Mouse (Mus musculus) heart, adult 11 months (tissue): ENCODE measurements around the gene Orc1.
A peak's percentile ranks its signal among the peaks of the same experiment; 100 is the strongest.

Experiments
- DNase-seq: peaks from one replicate; pipeline ENCODE4 v3.0.0; 2022

Orc1 gene

DNA sequence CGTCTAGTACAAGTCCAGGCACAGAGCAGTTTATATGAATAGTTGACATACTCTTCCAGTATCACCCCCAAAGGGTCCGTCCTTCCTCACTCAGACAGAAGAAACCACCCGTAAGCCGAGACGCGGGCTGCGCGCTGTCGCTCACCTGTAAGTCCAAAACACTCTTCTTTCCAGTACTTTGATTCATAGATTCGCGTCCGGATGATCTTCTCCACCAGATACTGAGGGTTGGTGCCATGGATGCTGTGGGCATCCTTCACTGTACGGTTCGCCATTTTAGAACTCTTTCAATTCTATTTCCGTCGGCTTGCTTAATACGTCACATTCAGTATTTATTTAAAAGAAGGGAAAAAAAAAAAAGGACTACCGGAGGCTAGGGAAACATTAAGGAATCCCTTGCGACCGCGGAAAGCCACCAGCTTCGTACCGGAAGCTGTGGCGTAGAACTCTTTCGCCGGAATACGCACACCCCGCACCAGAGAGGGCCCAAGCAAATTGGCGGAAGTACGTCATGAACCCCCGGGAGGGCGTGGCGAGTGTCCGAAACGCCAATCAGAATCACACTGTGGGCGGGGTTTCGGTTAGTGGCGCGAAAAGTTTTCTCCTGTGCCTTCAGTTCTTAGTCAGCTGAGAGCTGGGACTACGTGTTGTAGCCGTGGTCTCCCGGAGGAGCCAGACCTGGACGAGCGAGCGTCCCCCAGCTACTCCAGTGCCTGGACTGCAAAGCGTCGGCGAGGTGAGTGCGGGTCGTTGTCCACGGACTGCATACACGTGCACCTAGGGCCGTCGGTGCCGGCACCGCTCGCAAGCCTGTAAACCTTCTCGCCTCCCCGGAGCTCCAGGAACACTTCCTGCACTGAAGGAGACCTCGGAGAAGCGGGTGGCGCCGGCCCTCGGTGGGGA lies at the start of gene Orc1, which contains the start of gene Prpf38a:
TSS of gene Orc1 (plus strand) at position 584 of the 903 bp plus-strand sequence.
TSS of gene Prpf38a (minus strand) at position 497 of the 903 bp plus-strand sequence.
- DNase-seq = peak; percentile 99

DNA sequence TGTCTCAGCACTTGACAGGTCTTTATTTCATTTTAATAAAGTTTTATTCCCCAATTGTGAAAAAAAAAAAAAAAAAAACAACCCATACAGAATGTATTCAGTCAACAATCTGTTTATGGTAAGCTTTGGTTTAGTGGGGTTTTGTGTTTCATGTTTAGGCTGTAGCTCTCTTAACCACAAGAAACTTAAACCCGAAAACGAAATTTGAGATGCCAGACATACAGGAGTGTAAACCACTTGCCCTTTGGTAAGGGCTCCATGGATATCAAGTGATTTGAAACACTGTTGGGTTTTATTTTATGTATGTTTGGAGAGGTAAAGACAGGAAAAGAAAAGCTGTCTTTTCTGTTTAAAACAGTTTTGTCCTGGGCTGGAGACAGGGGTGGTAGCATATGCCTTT lies 39.5 kb upstream of the Orc1 start:
- DNase-seq = no peak

DNA sequence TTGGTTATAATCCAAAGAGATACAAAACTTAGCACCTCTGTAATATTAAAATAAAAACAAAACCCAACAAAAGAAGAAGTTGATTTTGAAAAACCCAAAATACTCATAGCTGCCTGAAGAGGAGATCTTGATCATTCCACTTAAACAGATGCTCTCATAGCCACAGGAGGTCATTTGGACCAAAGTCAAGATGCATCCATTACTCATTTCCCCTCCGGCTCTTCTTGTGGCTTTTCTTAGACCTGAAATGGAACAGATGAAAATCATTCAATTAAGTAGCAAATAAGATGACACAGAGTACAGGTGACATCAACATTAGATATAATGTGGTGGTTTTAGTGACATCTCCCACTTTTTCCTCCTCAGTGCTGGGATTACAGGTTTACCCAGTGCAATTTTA lies 14.2 kb upstream of the Orc1 start:
- DNase-seq = no peak

DNA sequence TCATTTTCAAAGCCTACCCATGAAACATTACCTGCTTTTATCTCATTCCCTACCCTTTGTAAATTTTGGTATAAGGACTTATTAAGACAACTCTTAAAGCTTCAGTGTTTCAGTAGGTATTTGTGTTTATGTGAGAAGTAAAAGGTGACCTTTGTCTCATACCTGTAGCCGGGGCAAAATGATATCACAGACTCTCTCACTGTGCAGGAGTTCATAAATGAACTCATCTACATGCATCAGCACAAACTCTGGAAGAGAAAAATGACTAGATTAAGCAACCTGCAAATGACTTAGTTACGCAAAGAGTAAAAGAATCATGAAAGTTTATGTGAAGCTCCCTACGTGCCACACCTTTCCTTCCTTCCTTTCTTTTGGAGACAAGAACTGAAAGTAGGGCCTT lies 6.6 kb upstream of the Orc1 start:
- no peak for DNase-seq

DNA sequence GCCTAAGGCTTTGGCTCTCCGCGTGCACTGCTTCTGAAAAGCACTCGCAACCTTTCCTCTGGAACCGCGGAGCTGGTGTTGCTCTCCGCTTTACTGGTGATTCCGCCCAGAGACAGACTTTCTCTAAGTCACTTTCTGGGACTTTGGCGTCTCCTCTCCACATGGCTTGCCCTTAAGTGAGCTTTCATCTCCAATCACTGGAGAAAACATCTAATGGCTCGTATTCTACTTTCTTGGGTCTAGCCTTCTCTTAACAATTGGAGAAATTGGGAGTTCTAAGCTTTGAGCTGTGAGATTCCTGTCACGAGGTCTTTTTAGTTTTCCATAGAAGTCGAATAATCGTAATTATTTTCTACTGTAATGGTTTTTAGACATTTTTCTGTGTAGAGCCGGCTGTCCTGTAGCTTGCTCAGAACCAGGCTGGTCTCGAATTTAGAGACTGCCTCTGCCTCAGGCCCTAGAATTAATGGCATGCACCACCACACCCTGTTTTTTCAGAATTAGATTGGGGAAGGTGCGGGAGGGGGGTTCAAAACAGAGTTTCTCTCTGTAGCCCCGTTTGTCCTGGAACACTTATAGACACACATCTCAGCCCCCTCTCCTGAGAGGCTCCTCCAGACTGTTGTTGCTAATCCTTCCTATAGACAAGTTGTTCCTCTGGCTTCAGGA lies 654 bp downstream of the Orc1 start:
- DNase-seq = no peak

DNA sequence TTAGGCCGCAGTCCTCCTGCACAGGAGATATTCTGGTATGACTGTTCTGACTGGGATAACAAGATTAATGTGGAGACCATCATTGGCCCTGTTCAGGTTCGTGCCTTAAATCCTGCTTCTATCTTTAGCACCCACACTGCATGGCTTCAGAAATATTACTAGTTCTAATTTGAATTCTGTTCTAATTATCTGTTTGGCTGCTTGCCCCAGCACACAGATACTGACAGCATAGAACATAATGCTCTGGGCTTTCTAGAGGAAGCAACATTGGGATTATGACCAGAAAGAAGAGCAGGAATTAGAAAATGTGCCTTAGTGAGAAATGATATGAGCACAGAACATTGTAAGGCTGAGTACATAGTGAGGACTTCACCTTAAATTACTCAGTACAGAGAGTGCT lies 14.2 kb downstream of the Orc1 start:
- no peak for DNase-seq

DNA sequence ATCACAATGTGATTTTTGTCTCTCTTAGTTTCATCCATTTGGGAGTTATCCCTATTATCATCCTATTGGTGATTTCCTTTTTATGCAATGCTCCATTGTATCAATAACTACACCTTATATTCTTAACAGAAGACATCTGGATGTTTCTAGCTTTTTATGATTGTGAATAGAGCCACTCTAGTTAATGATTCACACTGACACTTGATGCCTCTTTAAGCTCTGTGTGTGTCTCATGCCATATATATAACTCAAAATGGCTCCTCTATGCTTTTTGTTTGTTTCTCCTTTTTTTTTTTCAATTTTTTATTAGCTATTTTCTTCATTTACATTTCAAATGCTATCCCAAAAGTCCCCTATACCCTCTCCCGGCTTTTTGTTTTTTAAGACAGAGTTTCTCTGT lies 16.6 kb downstream of the Orc1 start:
- no peak for DNase-seq

DNA sequence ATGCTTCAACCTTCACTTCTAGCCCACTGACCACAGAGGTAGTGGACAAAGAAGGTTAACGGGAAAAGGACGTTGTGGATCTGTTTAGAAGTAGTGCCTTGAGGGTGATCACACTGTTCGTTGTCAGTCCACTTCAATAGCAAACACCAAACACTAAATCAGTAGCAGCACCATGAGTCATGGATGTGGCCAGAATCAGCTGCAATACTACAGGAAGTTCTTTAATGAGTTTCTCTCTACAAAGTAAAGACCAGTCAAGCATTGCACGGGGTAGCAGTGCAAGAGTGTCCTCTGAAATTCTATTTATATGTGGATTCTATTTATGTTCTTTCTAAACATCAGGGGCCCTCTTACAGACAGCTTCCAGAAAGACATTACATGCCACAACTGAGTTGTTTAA lies 19.1 kb downstream of the Orc1 start:
- no peak for DNase-seq

DNA sequence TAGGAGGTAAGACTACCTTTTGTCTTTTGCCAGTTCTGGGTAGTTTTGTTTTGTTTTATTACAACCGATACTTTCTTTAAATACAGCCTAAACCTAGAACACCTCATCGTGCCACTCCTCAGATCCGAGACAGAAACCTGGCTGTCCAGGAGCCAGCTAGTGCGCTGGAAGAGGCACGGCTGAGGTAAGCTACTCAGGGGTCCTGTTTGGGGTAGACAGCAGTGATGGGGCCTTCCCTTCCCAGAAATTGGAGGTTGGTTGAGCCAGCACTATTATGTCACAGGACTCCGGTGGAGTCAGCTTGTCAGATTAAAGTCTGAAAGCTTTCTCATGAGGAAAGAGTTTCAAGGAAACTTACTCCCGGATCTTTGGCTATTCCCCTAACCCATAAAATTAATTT lies 22.6 kb downstream of the Orc1 start:
- DNase-seq = no peak

DNA sequence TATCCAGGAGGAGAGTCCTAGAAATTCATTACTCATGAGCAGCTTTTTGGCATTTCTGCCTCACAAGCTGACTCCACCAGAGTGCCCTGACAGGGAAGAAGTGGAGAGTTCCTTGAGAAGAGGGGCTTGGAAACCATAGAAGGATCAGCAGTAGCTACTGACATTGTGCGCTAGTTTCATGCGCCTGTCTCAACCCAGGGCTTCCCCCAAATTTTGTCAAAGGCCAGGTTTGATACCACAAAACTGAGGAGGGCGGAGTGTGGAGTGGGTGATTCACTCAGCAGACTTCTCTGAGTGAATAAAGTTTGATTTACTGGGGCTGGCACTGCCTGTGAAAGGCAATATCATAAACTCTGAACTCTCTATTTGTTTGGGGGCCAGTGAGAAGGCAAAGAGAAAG lies 29.4 kb downstream of the Orc1 start:
- DNase-seq = peak; percentile 61

DNA sequence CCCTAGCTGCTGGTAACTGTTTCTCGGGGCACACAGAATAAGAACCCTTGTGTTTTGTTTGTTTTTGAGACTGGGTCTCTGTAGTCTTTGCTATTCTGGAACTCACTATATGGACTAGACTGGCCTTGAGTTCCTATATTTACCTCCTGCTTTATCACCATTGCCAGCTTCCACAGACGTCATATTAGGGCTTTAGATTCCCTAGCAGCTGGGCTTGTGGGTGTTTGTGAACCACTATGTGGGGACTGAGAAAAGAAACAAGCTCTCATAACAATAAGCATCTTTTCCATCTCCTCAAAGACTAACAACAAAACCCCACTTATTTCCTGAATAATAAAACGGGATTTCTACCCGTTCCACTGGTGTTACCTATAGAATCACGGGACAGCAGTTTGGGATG lies 31.7 kb downstream of the Orc1 start:
- DNase-seq = no peak

DNA sequence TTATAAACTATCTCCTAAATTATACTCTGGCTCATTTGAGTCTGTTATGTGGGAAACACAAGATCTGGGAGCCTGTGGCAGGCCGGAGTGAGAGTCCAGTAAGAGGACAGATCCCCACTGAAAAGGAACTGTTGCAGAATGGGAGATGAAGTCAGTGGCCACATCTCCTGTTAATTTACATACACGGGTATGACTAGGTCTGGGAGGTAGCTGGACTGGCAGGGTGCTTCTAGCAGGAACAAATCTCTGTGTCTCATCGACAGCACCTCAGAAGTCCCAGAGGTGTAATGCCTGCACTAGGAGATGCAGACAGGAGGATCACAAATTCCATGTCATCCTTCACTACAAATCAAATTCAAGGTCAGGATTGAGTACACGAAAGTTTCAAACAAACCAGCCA lies 39.4 kb downstream of the Orc1 start:
- DNase-seq = peak; percentile 72

DNA sequence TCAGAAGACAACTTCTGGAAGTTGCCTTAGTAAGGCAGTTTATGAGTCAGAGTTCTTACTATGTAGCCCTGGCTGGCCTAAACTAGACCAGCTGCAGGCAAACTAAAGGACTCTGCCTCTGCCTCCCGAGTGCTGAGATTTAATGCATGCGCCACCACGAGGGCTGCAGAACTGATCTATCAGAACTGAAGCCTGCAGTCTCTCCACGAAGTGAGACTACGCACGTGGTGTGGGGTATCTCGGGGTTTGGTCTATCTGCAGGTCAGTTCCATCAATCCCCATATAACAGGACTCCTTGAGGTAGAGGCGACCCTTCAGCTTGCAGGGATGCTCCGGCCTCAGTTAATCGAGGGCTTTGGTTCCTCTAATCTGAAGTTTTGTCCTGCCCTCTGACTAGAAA lies 39.9 kb downstream of the Orc1 start:
- no peak for DNase-seq

DNA sequence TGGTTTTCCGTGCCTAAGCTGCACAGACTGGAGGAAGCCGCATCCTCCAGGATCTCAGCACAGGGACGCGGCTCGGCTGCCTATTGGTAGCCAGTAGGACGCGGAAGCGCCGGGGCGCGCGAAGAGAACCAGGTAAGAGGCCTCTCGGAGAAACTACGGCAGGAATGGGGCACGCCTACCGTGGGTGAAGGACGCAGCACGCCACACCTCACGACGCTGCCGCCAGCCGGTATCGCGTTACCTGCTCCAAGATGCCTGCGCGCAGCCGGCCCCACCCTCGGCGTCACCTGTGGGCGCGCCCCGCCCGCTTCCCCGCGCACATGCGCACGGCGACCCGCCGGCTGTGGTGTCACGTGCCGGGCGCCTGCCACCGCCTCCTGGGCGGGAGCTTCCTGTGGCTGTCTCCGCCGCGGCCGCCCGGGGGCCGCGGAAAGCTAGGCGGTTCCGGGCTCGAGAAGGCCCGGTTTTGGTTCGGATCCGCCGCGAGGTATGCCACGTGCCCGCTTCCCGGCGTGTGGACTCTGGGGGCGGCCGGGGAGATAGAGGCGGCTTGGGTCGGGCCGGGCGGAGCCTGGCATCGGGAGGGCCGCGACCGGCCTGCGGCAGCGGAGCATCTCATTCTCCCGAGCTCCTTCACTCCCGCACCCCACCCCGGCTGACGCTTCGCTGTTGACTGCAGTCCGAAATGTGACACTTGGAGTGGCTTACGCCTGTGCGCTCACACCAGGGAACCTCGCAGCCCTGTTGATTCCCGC lies 40.5 kb downstream of the Orc1 start, which contains the start of gene Cc2d1b:
TSS of gene Cc2d1b (plus strand) at position 354 of the 755 bp plus-strand sequence.
- peak; percentile 99 for DNase-seq

DNA sequence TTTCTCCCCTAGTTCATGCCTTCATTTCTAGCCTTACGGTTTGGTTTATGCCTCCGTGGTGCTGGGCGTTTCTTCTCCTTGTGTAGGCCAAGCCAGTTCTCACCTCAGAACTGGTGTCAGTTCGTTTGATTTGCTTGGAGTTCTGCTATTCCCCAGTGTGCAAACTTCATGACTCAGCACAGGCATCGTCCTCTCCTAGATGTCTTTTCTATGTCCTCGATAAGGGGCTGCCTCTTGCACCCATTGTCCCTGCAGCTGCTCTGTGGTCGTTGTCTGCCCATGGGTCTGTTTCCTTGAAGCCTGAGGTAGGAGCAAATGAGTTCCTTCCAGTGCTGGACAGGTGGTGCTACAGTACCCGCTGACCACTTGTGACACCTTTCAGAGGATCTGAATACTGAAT lies 41.3 kb downstream of the Orc1 start:
- DNase-seq = peak; percentile 87

DNA sequence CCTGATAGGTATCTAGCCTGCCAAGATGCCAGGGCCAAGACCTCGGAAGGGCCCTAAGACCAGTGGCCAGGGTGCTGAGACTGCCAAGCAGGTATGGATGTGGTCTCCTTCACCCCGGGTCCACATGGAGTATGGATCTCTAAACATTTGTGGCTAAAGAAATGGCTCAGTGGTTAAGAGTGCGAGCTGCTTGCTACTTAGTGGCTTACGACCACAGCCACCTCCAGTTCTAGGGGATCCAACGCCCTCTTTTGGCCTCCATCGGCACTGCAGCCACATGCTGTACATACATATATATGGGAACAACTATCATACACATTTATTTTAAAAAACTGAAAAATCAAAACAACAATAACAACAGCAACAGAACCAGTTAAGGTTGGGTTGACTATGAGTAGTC lies 42.3 kb downstream of the Orc1 start:
- peak; percentile 90 for DNase-seq

DNA sequence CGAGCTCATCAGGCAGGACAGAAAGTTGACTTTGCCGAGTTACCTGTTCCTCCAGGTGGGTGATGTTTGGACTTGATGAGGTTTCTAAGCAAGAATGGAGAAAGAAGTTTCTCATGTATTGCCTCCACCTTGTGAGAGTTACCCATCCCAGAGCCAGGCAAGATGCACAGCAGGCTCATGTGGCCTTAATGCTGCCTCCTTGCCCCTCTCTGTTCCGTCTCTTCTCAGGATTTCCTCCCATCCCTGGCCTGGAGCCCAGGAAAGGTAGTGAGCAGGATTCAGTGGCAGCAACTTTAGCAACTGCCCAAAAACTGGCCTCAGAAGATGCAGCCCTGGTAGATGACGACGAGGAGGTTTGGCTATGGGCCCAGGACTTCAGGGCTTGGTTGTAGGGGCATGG lies 47.8 kb downstream of the Orc1 start:
- DNase-seq = peak; percentile 88

DNA sequence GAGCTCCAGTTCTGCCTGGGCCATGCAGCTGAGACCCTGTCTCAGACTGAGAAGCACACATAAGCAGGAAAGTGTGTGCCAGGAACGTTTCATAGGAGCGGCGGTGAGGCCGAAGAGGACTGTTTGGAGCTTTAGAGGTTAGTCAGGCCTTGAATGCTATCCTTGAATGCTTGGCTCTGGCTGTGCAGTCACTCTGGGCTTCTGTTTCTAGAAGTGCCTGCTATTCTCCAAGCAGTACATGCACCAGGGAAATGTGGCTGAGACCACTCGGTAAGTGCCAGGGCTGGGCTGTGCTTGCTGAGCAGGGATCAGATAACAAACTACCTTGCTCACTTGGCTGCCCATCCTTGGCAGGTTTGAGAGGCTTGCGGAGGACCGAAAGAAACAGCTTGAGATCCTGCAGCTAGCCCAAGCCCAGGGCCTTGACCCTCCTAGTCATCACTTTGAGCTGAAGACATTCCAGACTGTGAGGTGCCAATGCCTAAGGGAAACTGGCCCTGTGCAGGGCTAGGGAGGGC lies 50.2 kb downstream of the Orc1 start:
- peak; percentile 49 for DNase-seq

DNA sequence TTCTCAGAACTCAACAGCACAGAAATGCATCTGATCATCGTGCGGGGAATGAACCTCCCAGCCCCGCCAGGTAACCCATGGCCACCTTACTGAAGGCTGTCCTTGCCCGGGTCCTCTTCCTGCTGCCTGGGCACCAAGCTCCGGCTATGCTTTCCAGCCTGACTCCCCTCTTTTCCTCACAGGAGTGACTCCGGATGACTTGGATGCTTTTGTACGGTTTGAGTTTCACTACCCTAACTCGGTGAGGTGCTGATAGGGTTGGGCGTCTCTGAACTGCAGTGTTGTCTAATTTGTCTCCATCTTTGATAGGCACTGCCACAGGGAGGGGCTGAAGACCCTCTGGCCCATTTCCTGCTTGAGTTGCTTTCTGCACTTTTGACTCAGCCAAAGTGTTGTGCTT lies 50.9 kb downstream of the Orc1 start:
- DNase-seq = peak; percentile 76

DNA sequence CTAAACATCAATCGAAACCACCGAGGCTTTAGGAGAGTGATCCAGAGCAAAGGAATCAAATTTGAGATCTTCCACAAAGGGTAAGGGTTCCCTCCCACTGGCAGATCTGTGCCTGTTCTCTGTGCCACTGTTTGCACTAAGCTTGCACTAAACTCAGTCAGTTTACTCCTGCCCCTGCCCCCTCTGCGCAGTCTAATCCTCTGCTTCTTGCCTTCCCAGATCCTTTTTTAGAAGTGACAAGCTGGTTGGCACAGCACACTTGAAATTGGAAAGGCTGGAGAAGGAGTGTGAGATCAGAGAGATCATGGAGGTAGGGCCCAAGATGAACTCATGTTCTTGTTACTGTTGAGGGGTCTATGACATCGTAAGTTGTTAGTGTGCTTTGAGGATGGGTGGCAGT lies 52.4 kb downstream of the Orc1 start:
- DNase-seq = peak; percentile 29

DNA sequence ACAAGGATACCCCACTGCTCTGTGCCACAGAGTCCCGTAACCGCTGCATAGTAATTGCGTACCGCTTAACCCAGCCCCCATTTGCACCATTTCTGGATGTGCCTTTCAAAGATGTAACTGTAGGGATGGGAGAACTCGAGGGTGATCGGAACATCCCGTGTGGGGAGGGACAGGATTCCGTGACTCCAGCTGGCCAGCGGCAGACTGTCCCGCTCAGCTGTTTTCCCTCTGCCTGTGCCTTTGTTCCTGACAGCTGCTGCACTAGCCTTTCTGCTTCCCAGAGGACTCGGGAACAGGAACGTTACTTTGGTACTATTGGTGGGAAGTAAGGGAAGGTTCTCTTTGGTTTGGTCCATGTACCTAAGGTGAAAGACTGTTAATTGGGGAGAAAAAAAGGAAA lies 54.5 kb downstream of the Orc1 start:
- peak; percentile 85 for DNase-seq

DNA sequence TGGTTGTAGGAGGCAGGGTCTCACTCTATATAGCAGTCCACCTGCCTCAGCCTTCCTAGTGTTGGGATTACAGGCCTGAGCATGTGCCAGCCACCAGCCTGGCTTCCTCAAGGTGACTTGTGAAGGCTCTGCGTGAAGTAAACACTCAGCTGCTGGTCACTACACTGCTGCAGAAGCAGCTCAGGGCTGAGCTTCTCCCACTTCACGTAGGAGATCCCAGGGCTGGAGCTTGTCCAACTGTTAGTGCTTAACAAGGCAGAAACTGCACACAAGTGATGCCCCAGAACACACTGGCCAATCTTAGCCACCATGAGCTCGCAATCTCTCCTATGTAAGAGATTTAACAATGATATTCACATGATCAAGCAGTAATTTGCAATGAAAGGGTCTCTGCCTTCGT lies 55.5 kb downstream of the Orc1 start:
- DNase-seq = peak; percentile 76

DNA sequence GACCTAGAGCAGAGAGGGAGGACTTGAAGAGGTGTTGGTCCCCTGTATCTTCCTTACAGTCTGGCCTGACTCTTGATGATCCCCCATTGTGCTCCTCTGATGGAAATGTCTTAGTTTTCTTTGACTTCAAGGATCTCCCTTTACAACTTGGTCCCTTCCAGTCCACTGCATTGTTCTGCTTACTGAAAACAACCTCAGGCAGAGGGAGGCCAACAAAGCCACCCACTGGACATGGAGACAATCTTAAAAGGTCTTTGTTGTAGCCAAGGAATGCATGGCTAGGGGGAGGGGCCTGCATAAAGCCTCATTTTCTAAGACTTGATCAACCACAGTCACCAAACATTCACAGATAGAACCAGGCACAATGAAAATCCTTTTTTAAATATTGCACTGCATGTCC lies 55.9 kb downstream of the Orc1 start:
- peak; percentile 64 for DNase-seq
